Mouse (Mus musculus): ENCODE measurements around the gene Parp14.

Parp14 gene

GRCm38 (mm10) chr16:35787163-35787562 is 84.2 kb downstream of the Parp14 start:
- no peak for DNase-seq (ENCODE audit: low spot score)

- no peak for DNase-seq (ENCODE audit: low spot score)
These were observed 87.1 kb downstream of the Parp14 start for GRCm38 (mm10) chr16:35784134-35784725.

- DNase-seq (ENCODE audit: low spot score): no peak
These were observed 88.2 kb downstream of the Parp14 start for GRCm38 (mm10) chr16:35783207-35783573.

Measured in MN1 (cell line).